Mouse (Mus musculus): ENCODE measurements at regions not wholly inside any gene's neighbourhood (a gene's known extent, or its start where the extent isn't known, plus 50 kb on each side); places are given as distances from the start of the nearest gene placed in this dataset.

DNA sequence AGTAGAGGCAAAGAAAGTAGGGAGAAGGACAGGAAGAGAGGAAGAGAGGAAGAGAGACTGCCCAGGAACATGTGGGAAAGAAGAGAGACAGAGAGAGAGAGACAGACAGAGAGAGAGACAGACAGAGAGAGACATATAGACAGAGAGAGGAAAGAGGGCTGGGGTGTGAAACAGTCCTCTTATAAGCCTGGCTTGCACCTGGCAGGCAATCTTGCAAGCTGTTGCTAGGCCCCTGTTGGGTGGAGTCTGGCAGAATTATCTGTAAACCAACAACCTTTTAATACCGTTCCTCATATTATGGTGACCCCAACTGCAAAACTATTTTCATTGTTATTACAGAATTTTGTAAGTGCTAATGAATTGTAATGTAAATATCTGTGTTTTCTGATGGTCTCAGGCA lies 72.2 kb downstream of the Car2 start:
- TF ChIP-seq POLR2A (IDR thresholded peaks at IDR 0.05; ENCODE audit: borderline replicate concordance, extremely low read depth, insufficient read depth, insufficient read length, poor library complexity, severe bottlenecking) = no peak
- TF ChIP-seq CTCF (IDR thresholded peaks at IDR 0.05; ENCODE audit: borderline replicate concordance, extremely low read depth, insufficient read depth, insufficient read length) = no peak
